Mouse (Mus musculus) liver, postnatal 0 days (tissue): ENCODE measurements at regions not wholly inside any gene's neighbourhood (a gene's known extent, or its start where the extent isn't known, plus 50 kb on each side); places are given as distances from the start of the nearest gene placed in this dataset.

Source experiments
- CTCF ChIP-seq: sonication (generic); IDR thresholded peaks from 2 replicates; pipeline ENCODE4 v1.5.1; 2016; ENCODE audit warnings: antibody characterized with exemption, low read depth
- EP300 ChIP-seq: IDR thresholded peaks from 2 replicates; pipeline ENCODE4 v1.6.1; 2016; ENCODE audit warnings: antibody characterized with exemption, low read depth, mild to moderate bottlenecking

GRCm38 (mm10) chr14:114053558-114054235 is 739.3 kb downstream of the Tpm3-rs7 start:
- no peak for TF ChIP-seq CTCF
- TF ChIP-seq EP300 = no peak
